Mouse (Mus musculus) heart, adult 2 months (tissue): Measurements from ENCODE around the gene Zfp580.

Experiments used
- CTCF ChIP-seq: fragments of 200-600 bp; IDR thresholded peaks from 2 replicates; pipeline ENCODE4 v1.8.1; 2022; ENCODE audit warnings: antibody characterized with exemption, mild to moderate bottlenecking, moderate library complexity
- POLR2A ChIP-seq: fragments of 200-500 bp; IDR thresholded peaks from 2 replicates; pipeline ENCODE4 v1.6.1; 2011; ENCODE audit warnings: mild to moderate bottlenecking, low read depth, low read length, control low read depth; ENCODE audit not compliant: insufficient read depth

GRCm38 (mm10) chr7:5012681-5013513 lies 38.4 kb upstream of the Zfp580 start:
- TF ChIP-seq CTCF (no peak), POLR2A (no peak)
